Mouse (Mus musculus) intestine, embryonic 14.5 days (tissue): Measurements from ENCODE around the gene Gm28102. TPM values are rescaled to one million over a fixed set of nuclear protein-coding genes. Genes with fewer than 3 reads are reported as not detected.
"Not testable (repeated sequence)": the region's sequence is repeated elsewhere in the genome, so short reads cannot be mapped to it uniquely, and the experiment has no call there.

Experiments used
- ATAC-seq: fragments of 200-750 bp; cut with Nextera tagmentation; replicated peaks from 2 replicates; pipeline ENCODE4 v1.8.0; 2017; ENCODE audit warnings: low read depth, moderate number of reproducible peaks, moderate TSS enrichment, moderate library complexity; ENCODE audit not compliant: low FRiP score, low TSS enrichment
- DNase-seq: peaks from one replicate; pipeline ENCODE4 v3.0.0-alpha.2; 2018; ENCODE audit warnings: low spot score
- H3K27ac ChIP-seq: fragments of 300-500 bp; sonication (generic); 2 replicates; pipeline ENCODE4 v1.5.1; 2014; ENCODE audit warnings: low read depth, mild to moderate bottlenecking, control low read depth
- H3K27me3 ChIP-seq: fragments of 300-500 bp; sonication (generic); replicated peaks from 2 replicates; pipeline ENCODE4 v1.6.1; 2014; ENCODE audit warnings: low read length, control low read depth; ENCODE audit not compliant: control insufficient read depth, insufficient read depth
- H3K36me3 ChIP-seq: fragments of 300-500 bp; sonication (generic); 2 replicates; pipeline ENCODE4 v1.6.1; 2014; ENCODE audit warnings: low read length, control low read depth; ENCODE audit not compliant: control insufficient read depth, insufficient read depth
- H3K4me1 ChIP-seq: fragments of 300-500 bp; sonication (generic); replicated peaks from 2 replicates; pipeline ENCODE4 v1.6.1; 2014; ENCODE audit warnings: low read length, control low read depth, mixed read lengths; ENCODE audit not compliant: control insufficient read depth, insufficient read depth
- H3K4me2 ChIP-seq: fragments of 300-500 bp; sonication (generic); 2 replicates; pipeline ENCODE4 v1.6.1; 2014; ENCODE audit warnings: low read length
- H3K4me3 ChIP-seq: fragments of 300-500 bp; sonication (generic); 2 replicates; pipeline ENCODE4 v1.5.1; 2014; ENCODE audit warnings: low read depth, low read length, control low read depth, mixed read lengths
- H3K9ac ChIP-seq: fragments of 300-500 bp; sonication (generic); 2 replicates; pipeline ENCODE4 v1.6.1; 2014; ENCODE audit warnings: mild to moderate bottlenecking, low read length
- H3K9me3 ChIP-seq: fragments of 300-500 bp; sonication (generic); 2 replicates; pipeline ENCODE4 v1.6.1; 2016; ENCODE audit warnings: low read length, control low read depth; ENCODE audit not compliant: control insufficient read depth
- WGBS: fragments of 180-500 bp; shearing (Covaris S2); extraction: QIAGEN DNeasy Blood & Tissue Kit; methylation state at CpG from one replicate; pipeline ENCODE4 v1.1.7; 2014; 5-methylcytosine and 5-hydroxymethylcytosine counted together
- polyA plus RNA-seq: library from polyadenylated mRNA; unstranded; fragments of >200 nt; fragmentation: Nextera tagmentation; extraction: Ambion mirVana; gene quantifications from 2 replicates; pipeline ENCODE4 v1.2.1, GENCODE M21; 2014

The Gm28102 gene
- not detected in 2 replicates for polyA plus RNA-seq

DNA sequence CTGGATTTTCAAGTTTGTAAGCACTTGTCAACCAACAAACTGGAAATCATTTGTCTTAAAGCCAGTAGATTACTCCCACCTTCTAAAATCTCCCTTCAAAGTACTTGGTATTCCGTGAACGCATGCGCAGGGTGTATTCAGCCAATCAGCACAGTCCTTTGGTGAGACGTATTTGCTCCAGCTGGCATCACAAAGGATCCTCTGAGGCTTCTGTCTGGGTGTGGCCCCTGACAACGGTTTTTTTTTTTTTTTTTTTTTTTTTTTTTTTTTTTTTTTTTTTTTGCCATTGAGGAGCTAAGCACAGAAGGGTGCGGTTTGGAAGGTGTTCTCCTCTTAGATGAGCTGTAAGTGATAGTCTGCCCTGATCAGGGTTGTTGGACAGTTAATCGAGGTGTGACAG lies at the start of gene Gm28102:
Gene Gm28102, plus strand, starts transcription at position 301 of the 400 bp plus-strand sequence.
- not testable (repeated sequence) for H3K27me3 ChIP-seq, H3K4me1 ChIP-seq, ATAC-seq, H3K4me3 ChIP-seq, H3K9me3 ChIP-seq, DNase-seq, H3K36me3 ChIP-seq, H3K27ac ChIP-seq, H3K9ac ChIP-seq, H3K4me2 ChIP-seq
- 83% methylated on average over 1 of the region's 7 CpGs for WGBS
